Mouse (Mus musculus) myocyte (in vitro differentiated cells): ENCODE measurements around the gene Klhdc8a. TPM values are rescaled to one million over a fixed set of nuclear protein-coding genes. Genes with fewer than 3 reads are reported as not detected.
"Not testable (repeated sequence)": the region's sequence is repeated elsewhere in the genome, so short reads cannot be mapped to it uniquely, and the experiment has no call there.

Experiments
- H3K27me3 ChIP-seq: one replicate; pipeline ENCODE4 v1.6.1; 2011; ENCODE audit not compliant: control insufficient read depth, insufficient read depth, insufficient read length
- H3K36me3 ChIP-seq: one replicate; pipeline ENCODE4 v1.6.1; 2011; ENCODE audit not compliant: control insufficient read depth, insufficient read depth
- H3K4me2 ChIP-seq: one replicate; pipeline ENCODE4 v1.6.1; 2011; ENCODE audit warnings: low read depth, control low read depth
- H3K4me3 ChIP-seq: one replicate; pipeline ENCODE4 v1.5.1; 2011; ENCODE audit warnings: mild to moderate bottlenecking, control low read depth, moderate library complexity
- H3K79me2 ChIP-seq: one replicate; pipeline ENCODE4 v1.6.1; 2011; ENCODE audit not compliant: control insufficient read depth, insufficient read depth
- H3ac ChIP-seq: one replicate; pipeline ENCODE4 v1.6.1; 2011; ENCODE audit not compliant: control insufficient read depth, insufficient read length
- CEBPB ChIP-seq: IDR thresholded peaks from 2 replicates; pipeline ENCODE4 v1.6.1; 2011; ENCODE audit warnings: mild to moderate bottlenecking, moderate library complexity; ENCODE audit not compliant: poor library complexity, insufficient read depth, severe bottlenecking
- E2F4 ChIP-seq: IDR thresholded peaks from one replicate; pipeline ENCODE4 v1.6.1; 2011; ENCODE audit warnings: mild to moderate bottlenecking, control low read depth, moderate library complexity; ENCODE audit not compliant: insufficient read depth
- MAX ChIP-seq: IDR thresholded peaks from one replicate; pipeline ENCODE4 v1.6.1; 2011; ENCODE audit warnings: low read depth, mild to moderate bottlenecking, control low read depth
- MYOD1 ChIP-seq, 3 experiments: IDR thresholded peaks; one replicate each; pipeline ENCODE4 v1.6.1; 2011; ENCODE audit warnings: control low read depth in 2 of 3, low read depth in 2 of 3, mild to moderate bottlenecking in 2 of 3, moderate library complexity in 1 of 3; ENCODE audit not compliant: insufficient read length in 2 of 3, control insufficient read depth in 1 of 3
- MYOG ChIP-seq, 3 experiments: IDR thresholded peaks; one replicate each; pipeline ENCODE4 v1.6.1; 2011; ENCODE audit warnings: control low read depth in 2 of 3, low read depth in 2 of 3, mild to moderate bottlenecking in 2 of 3; ENCODE audit not compliant: insufficient read length in 2 of 3, control insufficient read depth in 1 of 3, insufficient read depth in 1 of 3
- POLR2A ChIP-seq: IDR thresholded peaks from one replicate; pipeline ENCODE4 v1.6.1; 2011; ENCODE audit warnings: low read depth, mild to moderate bottlenecking, control low read depth, moderate library complexity; ENCODE audit not compliant: insufficient read length
- POLR2AphosphoS2 ChIP-seq: IDR thresholded peaks from one replicate; pipeline ENCODE4 v1.6.1; 2011; ENCODE audit warnings: low read depth, control low read depth; ENCODE audit not compliant: insufficient read length
- REST ChIP-seq: IDR thresholded peaks from one replicate; pipeline ENCODE4 v1.6.1; 2011; ENCODE audit warnings: mild to moderate bottlenecking, control low read depth, moderate library complexity; ENCODE audit not compliant: insufficient read depth, insufficient read length
- SRF ChIP-seq: IDR thresholded peaks from one replicate; pipeline ENCODE4 v1.6.1; 2011; ENCODE audit warnings: low read depth; ENCODE audit not compliant: control insufficient read depth, insufficient read length
- TCF12 ChIP-seq: IDR thresholded peaks from one replicate; pipeline ENCODE4 v1.6.1; 2011; ENCODE audit warnings: mild to moderate bottlenecking, control low read depth; ENCODE audit not compliant: poor library complexity, insufficient read depth, severe bottlenecking
- TCF3 ChIP-seq: IDR thresholded peaks from one replicate; pipeline ENCODE4 v1.6.1; 2011; ENCODE audit warnings: low read depth, control low read depth; ENCODE audit not compliant: insufficient read length
- polyA plus RNA-seq: library from polyadenylated mRNA; unstranded; fragments of >200 nt; fragmentation: generic; extraction: Trizol; gene quantifications from one replicate; pipeline ENCODE4 v1.2.1, GENCODE M21; 2012; ENCODE audit warnings: missing spikeins

The Klhdc8a gene
- polyA plus RNA-seq, 1 experiment, result 12.4 TPM

- no peaks in the 10 kb centered on the region for H3K36me3 ChIP-seq
- no peak overlapping the region for H3ac ChIP-seq
- H3K4me3 ChIP-seq, result no peak overlapping the region
- no peak overlapping the region for H3K4me2 ChIP-seq
- TF ChIP-seq CEBPB, result no peak
- no peak for TF ChIP-seq REST
- TF ChIP-seq POLR2AphosphoS2, result no peak
- TF ChIP-seq TCF3, result no peak
- peak in 1 of 3 experiments; percentile 65 for TF ChIP-seq MYOD1 (IDR thresholded peaks at IDR 0.05; ENCODE audit: control insufficient read depth in 1 of 3, insufficient read length in 2 of 3, low read depth in 2 of 3)
- TF ChIP-seq SRF, result no peak
- H3K27me3 ChIP-seq, result no peaks in the 10 kb centered on the region
- no peaks in the 10 kb centered on the region for H3K79me2 ChIP-seq
These were observed 30.5 kb upstream of the Klhdc8a start for GRCm38 (mm10) chr1:132267959-132268358.

DNA sequence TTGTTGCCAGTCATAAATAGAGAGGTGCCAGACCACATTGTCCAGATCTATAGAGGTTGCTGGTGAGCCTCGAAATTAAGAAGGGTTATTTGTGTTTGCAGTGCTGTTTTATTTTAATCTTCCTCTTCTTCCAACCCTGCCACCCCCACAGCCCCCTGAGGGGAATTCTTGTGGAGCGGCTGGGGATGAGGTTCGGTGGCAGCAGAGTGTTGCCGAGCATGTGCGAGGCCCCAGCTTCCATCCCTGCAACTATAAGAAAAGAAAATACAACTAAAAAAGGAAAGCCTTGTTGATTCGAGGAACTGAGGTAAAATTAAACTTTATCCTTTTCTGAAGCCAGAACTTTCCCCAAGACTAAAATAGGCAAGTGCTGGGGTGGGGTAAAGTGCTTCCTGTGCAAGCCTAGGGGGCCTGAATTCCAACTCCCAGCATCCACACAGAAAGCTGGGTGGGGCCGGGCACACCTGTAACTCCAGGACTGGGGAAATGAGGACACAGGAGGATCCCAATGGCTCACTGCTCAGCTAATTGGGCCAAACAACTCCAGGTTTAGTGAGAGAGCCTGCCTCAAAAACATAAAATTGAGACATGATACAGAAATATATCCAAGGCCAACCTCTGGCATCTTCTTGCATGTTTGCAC is 29.9 kb upstream of the Klhdc8a start:
- TF ChIP-seq E2F4 (no peak), MYOG (IDR thresholded peaks at IDR 0.05; ENCODE audit: control insufficient read depth in 1 of 3, insufficient read depth in 1 of 3, insufficient read length in 2 of 3, low read depth in 2 of 3) (no peak), POLR2A (no peak), REST (no peak), TCF12 (no peak), POLR2AphosphoS2 (no peak)
- Histone ChIP-seq H3K4me3 (no peak overlapping the region), H3ac (no peak overlapping the region), H3K36me3 (no peaks in the 10 kb centered on the region), H3K27me3 (no peaks in the 10 kb centered on the region), H3K4me2 (no peak overlapping the region), H3K79me2 (no peaks in the 10 kb centered on the region)

GRCm38 (mm10) chr1:132271237-132271636 is 27.2 kb upstream of the Klhdc8a start:
- H3K4me3 ChIP-seq, result no peak overlapping the region
- H3K36me3 ChIP-seq, result no peaks in the 10 kb centered on the region
- no peaks in the 10 kb centered on the region for H3K79me2 ChIP-seq
- H3K27me3 ChIP-seq, result no peaks in the 10 kb centered on the region
- TF ChIP-seq MYOD1 (IDR thresholded peaks at IDR 0.05; ENCODE audit: control insufficient read depth in 1 of 3, insufficient read length in 2 of 3, low read depth in 2 of 3) (no peak), TCF3 (no peak), E2F4 (no peak), MYOG (IDR thresholded peaks at IDR 0.05; ENCODE audit: control insufficient read depth in 1 of 3, insufficient read depth in 1 of 3, insufficient read length in 2 of 3, low read depth in 2 of 3) (no peak), MAX (no peak), SRF (no peak)
- no peak overlapping the region for H3K4me2 ChIP-seq
- no peak overlapping the region for H3ac ChIP-seq

GRCm38 (mm10) chr1:132276694-132277093 is 21.7 kb upstream of the Klhdc8a start:
- Histone ChIP-seq H3K4me3 (no peak overlapping the region), H3K4me2 (no peak overlapping the region)
- TF ChIP-seq POLR2A (no peak), SRF (no peak), REST (no peak), CEBPB (no peak)

GRCm38 (mm10) chr1:132277124-132277523 is 21.3 kb upstream of the Klhdc8a start:
- no peak overlapping the region for H3ac ChIP-seq
- H3K36me3 ChIP-seq, result no peaks in the 10 kb centered on the region
- TF ChIP-seq TCF12, result no peak
- H3K4me3 ChIP-seq, result no peak overlapping the region
- H3K79me2 ChIP-seq, result no peaks in the 10 kb centered on the region
- H3K27me3 ChIP-seq, result no peaks in the 10 kb centered on the region
- no peak overlapping the region for H3K4me2 ChIP-seq

More at GRCm38 (mm10) chr1:132276694-132277093, 21.7 kb upstream of the Klhdc8a start:
- no peaks in the 10 kb centered on the region for H3K27me3 ChIP-seq
- no peak overlapping the region for H3ac ChIP-seq
- H3K36me3 ChIP-seq, result no peaks in the 10 kb centered on the region
- H3K79me2 ChIP-seq, result no peaks in the 10 kb centered on the region

- H3K36me3 ChIP-seq, H3K79me2 ChIP-seq, H3K4me3 ChIP-seq, H3ac ChIP-seq, H3K27me3 ChIP-seq, H3K4me2 ChIP-seq: not testable (repeated sequence)
These were observed 17.8 kb upstream of the Klhdc8a start for GRCm38 (mm10) chr1:132280636-132281035.
